Mouse (Mus musculus): ENCODE results near the gene Sh2d3c. TPM values are rescaled to one million over a fixed set of nuclear protein-coding genes. Genes with fewer than 3 reads are reported as not detected.
A peak's percentile ranks its signal among the peaks of the same experiment; 100 is the strongest.

Sh2d3c gene
- polyA plus RNA-seq, 1 experiment = 25.3 TPM

GRCm38 (mm10) chr2:32750887-32751664 lies 30.2 kb downstream of the Sh2d3c start:
- H3K4me1 ChIP-seq (ENCODE audit: control insufficient read depth, insufficient read depth, insufficient read length, low read length) = peaks cover 5% of the 10 kb centered on the region
- no peaks in the 10 kb centered on the region for H3K27me3 ChIP-seq (ENCODE audit: control insufficient read depth, insufficient read depth, low read length)
- H3K4me3 ChIP-seq (ENCODE audit: low read depth, low read length) = peak overlapping the region; percentile 59
- WGBS = 21% methylated on average over 31 of the region's 31 CpGs
- H3K27ac ChIP-seq (ENCODE audit: insufficient read depth, low read depth, low read length) = no peak overlapping the region
- TF ChIP-seq POLR2A (IDR thresholded peaks at IDR 0.05; ENCODE audit: low read depth, low read length) (no peak), CTCF (IDR thresholded peaks at IDR 0.05; ENCODE audit: extremely low read depth, insufficient read length, insufficient replicate concordance, low read depth, low read length) (no peak)
- no peaks in the 10 kb centered on the region; the same call in 1 of the 2 replicates for H3K36me3 ChIP-seq (ENCODE audit: control insufficient read depth, insufficient read depth, low read length)

- H3K4me3 ChIP-seq (ENCODE audit: low read depth, low read length) = peak overlapping the region; percentile 59
- H3K4me1 ChIP-seq (ENCODE audit: control insufficient read depth, insufficient read depth, insufficient read length, low read length) = peaks cover 3% of the 10 kb centered on the region
- no peak for TF ChIP-seq CTCF (IDR thresholded peaks at IDR 0.05; ENCODE audit: extremely low read depth, insufficient read length, insufficient replicate concordance, low read depth, low read length)
- no peak for TF ChIP-seq POLR2A (IDR thresholded peaks at IDR 0.05; ENCODE audit: low read depth, low read length)
- no peaks in the 10 kb centered on the region for H3K27me3 ChIP-seq (ENCODE audit: control insufficient read depth, insufficient read depth, low read length)
- H3K36me3 ChIP-seq (ENCODE audit: control insufficient read depth, insufficient read depth, low read length) = no peaks in the 10 kb centered on the region; the same call in 1 of the 2 replicates
- H3K27ac ChIP-seq (ENCODE audit: insufficient read depth, low read depth, low read length) = no peak overlapping the region
- WGBS = 22% methylated on average over 10 of the region's 10 CpGs
These were observed 30.8 kb downstream of the Sh2d3c start for GRCm38 (mm10) chr2:32751665-32752033.

- no peak for TF ChIP-seq CTCF (IDR thresholded peaks at IDR 0.05; ENCODE audit: extremely low read depth, insufficient read length, insufficient replicate concordance, low read depth, low read length)
- TF ChIP-seq POLR2A (IDR thresholded peaks at IDR 0.05; ENCODE audit: low read depth, low read length) = no peak
- no peaks in the 10 kb centered on the region for H3K27me3 ChIP-seq (ENCODE audit: control insufficient read depth, insufficient read depth, low read length)
- WGBS = 67% methylated on average over 10 of the region's 10 CpGs
- no peaks in the 10 kb centered on the region; the same call in 1 of the 2 replicates for H3K36me3 ChIP-seq (ENCODE audit: control insufficient read depth, insufficient read depth, low read length)
- H3K4me1 ChIP-seq (ENCODE audit: control insufficient read depth, insufficient read depth, insufficient read length, low read length) = peaks cover 3% of the 10 kb centered on the region
- no peak overlapping the region for H3K4me3 ChIP-seq (ENCODE audit: low read depth, low read length)
- no peak overlapping the region for H3K27ac ChIP-seq (ENCODE audit: insufficient read depth, low read depth, low read length)
These were observed 31.3 kb downstream of the Sh2d3c start for GRCm38 (mm10) chr2:32752181-32752580.

GRCm38 (mm10) chr2:32756674-32757055 lies 35.8 kb downstream of the Sh2d3c start:
- no peaks in the 10 kb centered on the region for H3K4me1 ChIP-seq (ENCODE audit: control insufficient read depth, insufficient read depth, insufficient read length, low read length)
- no peak overlapping the region for H3K4me3 ChIP-seq (ENCODE audit: low read depth, low read length)
- no peak overlapping the region for H3K27ac ChIP-seq (ENCODE audit: insufficient read depth, low read depth, low read length)
- peaks cover 19% of the 10 kb centered on the region for H3K36me3 ChIP-seq (ENCODE audit: control insufficient read depth, insufficient read depth, low read length)
- 32% methylated on average over 6 of the region's 6 CpGs for WGBS
- TF ChIP-seq POLR2A (IDR thresholded peaks at IDR 0.05; ENCODE audit: low read depth, low read length) (no peak), CTCF (IDR thresholded peaks at IDR 0.05; ENCODE audit: extremely low read depth, insufficient read length, insufficient replicate concordance, low read depth, low read length) (no peak)
- H3K27me3 ChIP-seq (ENCODE audit: control insufficient read depth, insufficient read depth, low read length) = no peaks in the 10 kb centered on the region

GRCm38 (mm10) chr2:32757056-32757845 lies 36.4 kb downstream of the Sh2d3c start, which contains the start of gene Tor2a:
Gene Tor2a (plus strand): TSS chr2:32757234.
- under 1% methylated on average over 66 of the region's 66 CpGs for WGBS
- Histone ChIP-seq H3K27me3 (ENCODE audit: control insufficient read depth, insufficient read depth, low read length) (no peaks in the 10 kb centered on the region), H3K27ac (ENCODE audit: insufficient read depth, low read depth, low read length) (peak within 1 kb of the TSS; percentile 77), H3K4me1 (ENCODE audit: control insufficient read depth, insufficient read depth, insufficient read length, low read length) (no peaks in the 10 kb centered on the region), H3K4me3 (ENCODE audit: low read depth, low read length) (peak within 1 kb of the TSS; percentile 87), H3K36me3 (ENCODE audit: control insufficient read depth, insufficient read depth, low read length) (peaks cover 24% of the 10 kb centered on the region)
- peak; percentile 44 for TF ChIP-seq POLR2A (IDR thresholded peaks at IDR 0.05; ENCODE audit: low read depth, low read length)
- peak; percentile 97 for TF ChIP-seq CTCF (IDR thresholded peaks at IDR 0.05; ENCODE audit: extremely low read depth, insufficient read length, insufficient replicate concordance, low read depth, low read length)

GRCm38 (mm10) chr2:32758503-32758902 lies 37.6 kb downstream of the Sh2d3c start:
- H3K36me3 ChIP-seq (ENCODE audit: control insufficient read depth, insufficient read depth, low read length) = peaks cover 31% of the 10 kb centered on the region
- H3K27me3 ChIP-seq (ENCODE audit: control insufficient read depth, insufficient read depth, low read length) = no peaks in the 10 kb centered on the region
- TF ChIP-seq POLR2A (IDR thresholded peaks at IDR 0.05; ENCODE audit: low read depth, low read length) = no peak
- no peak for TF ChIP-seq CTCF (IDR thresholded peaks at IDR 0.05; ENCODE audit: extremely low read depth, insufficient read length, insufficient replicate concordance, low read depth, low read length)
- H3K4me1 ChIP-seq (ENCODE audit: control insufficient read depth, insufficient read depth, insufficient read length, low read length) = no peaks in the 10 kb centered on the region
- H3K4me3 ChIP-seq (ENCODE audit: low read depth, low read length) = no peak overlapping the region
- WGBS = 83% methylated on average over 8 of the region's 8 CpGs
- peak overlapping the region; percentile 33; the same call in 1 of the 2 replicates for H3K27ac ChIP-seq (ENCODE audit: insufficient read depth, low read depth, low read length)

- Histone ChIP-seq H3K36me3 (ENCODE audit: control insufficient read depth, insufficient read depth, low read length) (peaks cover 31% of the 10 kb centered on the region), H3K27ac (ENCODE audit: insufficient read depth, low read depth, low read length) (peak overlapping the region; percentile 33; the same call in 1 of the 2 replicates), H3K27me3 (ENCODE audit: control insufficient read depth, insufficient read depth, low read length) (no peaks in the 10 kb centered on the region), H3K4me1 (ENCODE audit: control insufficient read depth, insufficient read depth, insufficient read length, low read length) (no peaks in the 10 kb centered on the region), H3K4me3 (ENCODE audit: low read depth, low read length) (no peak overlapping the region)
- no peak for TF ChIP-seq CTCF (IDR thresholded peaks at IDR 0.05; ENCODE audit: extremely low read depth, insufficient read length, insufficient replicate concordance, low read depth, low read length)
- no peak for TF ChIP-seq POLR2A (IDR thresholded peaks at IDR 0.05; ENCODE audit: low read depth, low read length)
- 85% methylated on average over 2 of the region's 2 CpGs for WGBS
These were observed 38.1 kb downstream of the Sh2d3c start for GRCm38 (mm10) chr2:32759001-32759400.

Measured in small intestine, adult 2 months (tissue).